Mouse (Mus musculus) v-Abl transformed pro-B cells (cell line): ENCODE measurements at regions not wholly inside any gene's neighbourhood (a gene's known extent, or its start where the extent isn't known, plus 50 kb on each side); places are given as distances from the start of the nearest gene placed in this dataset.
"Not testable (repeated sequence)": the region's sequence is repeated elsewhere in the genome, so short reads cannot be mapped to it uniquely, and the experiment has no call there.

Experiments used
- in situ Hi-C, 2 experiments: fragments of 400-800 bp; cut with MboI; formaldehyde crosslinking; loops; one replicate each; pipeline ENCODE4 v1.15.1; 2025; ENCODE audit not compliant: unreplicated experiment in 2 of 2

- in situ Hi-C loops: no loop called here
Measured at GRCm38 (mm10) chr11:22573166-22573565, 61.3 kb downstream of the Tmem17 start.

- in situ Hi-C loops: no loop called here
Measured at GRCm38 (mm10) chr11:22573802-22574201, 61.9 kb downstream of the Tmem17 start.

GRCm38 (mm10) chr11:22574506-22574905 is 62.6 kb downstream of the Tmem17 start:
- in situ Hi-C loops: no loop called here

- in situ Hi-C loops: no loop called here
Measured at GRCm38 (mm10) chr11:22584100-22584487, 72.2 kb downstream of the Tmem17 start.

- in situ Hi-C loops: no loop called here
Measured at GRCm38 (mm10) chr11:22584488-22585158, 72.7 kb downstream of the Tmem17 start.

GRCm38 (mm10) chr11:22587691-22588241 is 75.9 kb downstream of the Tmem17 start:
- in situ Hi-C loops: no loop called here

- in situ Hi-C loops: no loop called here
Measured at GRCm38 (mm10) chr11:22588546-22588945, 76.7 kb downstream of the Tmem17 start.

GRCm38 (mm10) chr11:22589901-22590300 is 78.0 kb downstream of the Tmem17 start:
- in situ Hi-C loops: no loop called here

- in situ Hi-C loops: not testable (repeated sequence)
Measured at GRCm38 (mm10) chr11:22591050-22591449, 79.2 kb downstream of the Tmem17 start.

- in situ Hi-C loops: no loop called here
Measured at GRCm38 (mm10) chr11:22592706-22593105, 80.8 kb downstream of the Tmem17 start.

GRCm38 (mm10) chr11:22596076-22596804 is 84.4 kb downstream of the Tmem17 start:
- in situ Hi-C loops: no loop called here

GRCm38 (mm10) chr11:22596805-22597149 is 84.9 kb downstream of the Tmem17 start:
- in situ Hi-C loops: no loop called here

- in situ Hi-C loops: loop anchor here (25.0 kb wide), 5 partner anchors 562 to 1938 kb away; no protein-coding TSS in a partner anchor
Measured at GRCm38 (mm10) chr11:22600370-22600769, 88.5 kb downstream of the Tmem17 start.

- in situ Hi-C loops: loop anchor here (25.0 kb wide), 5 partner anchors 560 to 1940 kb away; no protein-coding TSS in a partner anchor
Measured at GRCm38 (mm10) chr11:22601977-22602376, 90.1 kb downstream of the Tmem17 start.

GRCm38 (mm10) chr11:22602610-22603009 is 90.7 kb downstream of the Tmem17 start:
- in situ Hi-C loops: loop anchor here (25.0 kb wide), 5 partner anchors 560 to 1940 kb away; no protein-coding TSS in a partner anchor

- in situ Hi-C loops: loop anchor here (25.0 kb wide), 5 partner anchors 559 to 1941 kb away; no protein-coding TSS in a partner anchor
Measured at GRCm38 (mm10) chr11:22603397-22603796, 91.5 kb downstream of the Tmem17 start.

GRCm38 (mm10) chr11:22606380-22606779 is 94.5 kb downstream of the Tmem17 start:
- in situ Hi-C loops: loop anchor here (25.0 kb wide), 5 partner anchors 556 to 1944 kb away; no protein-coding TSS in a partner anchor

- in situ Hi-C loops: loop anchor here (25.0 kb wide), 5 partner anchors 555 to 1945 kb away; no protein-coding TSS in a partner anchor
Measured at GRCm38 (mm10) chr11:22607645-22608044, 95.8 kb downstream of the Tmem17 start.

- in situ Hi-C loops: loop anchor here (25.0 kb wide), 5 partner anchors 553 to 1947 kb away; no protein-coding TSS in a partner anchor
Measured at GRCm38 (mm10) chr11:22608945-22609344, 97.1 kb downstream of the Tmem17 start.

GRCm38 (mm10) chr11:22610433-22611101 is 98.7 kb downstream of the Tmem17 start:
- in situ Hi-C loops: loop anchor here (25.0 kb wide), 5 partner anchors 552 to 1948 kb away; no protein-coding TSS in a partner anchor
